9 mouse cellular contexts compared by ENCODE assay signal in genomic region chr14:54602613-54603012, GRCm38 (mm10). TPM values are rescaled to one million over a fixed set of nuclear protein-coding genes. Genes with fewer than 3 reads are reported as not detected.
DNase-seq lines count a peak whose midpoint lies in the region; ATAC-seq and TF ChIP-seq lines count a peak whose summit lies in the region.
"Had no signal": no experiment of that assay in that cellular context is flagged by ENCODE, and none has a peak within 500 bp of the region (broad histone marks: within the 10 kb centered on the region; RNA-seq: fewer than 3 reads in every experiment).

No protein-coding gene starts in this region.

- TF ChIP-seq POLR2A in myocyte (IDR thresholded peaks at IDR 0.05; ENCODE audit: insufficient read length, low read depth), result no peak

- peak overlapping the region; percentile 35 for H3ac ChIP-seq in myocyte (ENCODE audit: control insufficient read depth, insufficient read length)

- H3K9me3 ChIP-seq in embryonic facial prominence, embryonic 15.5 days (replicated peaks), result no peaks in the 10 kb centered on the region

- ATAC-seq in embryonic facial prominence, embryonic 15.5 days (ENCODE audit: insufficient number of reproducible peaks, low FRiP score, low TSS enrichment, low read depth), result no peak

- 33% methylated on average over 4 of the region's 4 CpGs for WGBS in embryonic facial prominence, embryonic 15.5 days

- H3K4me1 ChIP-seq in embryonic facial prominence, embryonic 15.5 days, result peaks cover 23% of the 10 kb centered on the region

- H3K36me3 ChIP-seq in embryonic facial prominence, embryonic 15.5 days, result peaks cover 8% of the 10 kb centered on the region; the same call in 1 of the 2 replicates
- no peaks in the 10 kb centered on the region for H3K36me3 ChIP-seq in myocyte (ENCODE audit: control insufficient read depth, insufficient read depth)

- peak; percentile 47 for DNase-seq in embryo, embryonic 10 days (ENCODE audit: low spot score)
- DNase-seq in embryo, embryonic 9.5 days (ENCODE audit: extremely low spot score), result no peak
- peak; percentile 50 for DNase-seq in 3T3-L1 (ENCODE audit: low read depth, low spot score)
- peak; percentile 23 for DNase-seq in kidney, postnatal 10 days
- no peak for DNase-seq in layer of hippocampus, postnatal 36 days
- no peak for DNase-seq in left cerebral cortex, postnatal 4 days

- intact Hi-C loops in left cerebral cortex, postnatal 4 days (cut with DNase I), result no loop called here

- peak overlapping the region; percentile 96 for H3K27ac ChIP-seq in embryonic facial prominence, embryonic 15.5 days (replicated peaks)

- H3K27me3 ChIP-seq in embryonic facial prominence, embryonic 15.5 days, result no peaks in the 10 kb centered on the region
- H3K27me3 ChIP-seq in myocyte (ENCODE audit: control insufficient read depth, insufficient read depth, insufficient read length), result no peaks in the 10 kb centered on the region

- peak overlapping the region; percentile 46 for H3K4me2 ChIP-seq in embryonic facial prominence, embryonic 15.5 days (replicated peaks)
- H3K4me2 ChIP-seq in myocyte (ENCODE audit: low read depth), result peak overlapping the region; percentile 75

- H3K79me2 ChIP-seq in myocyte (ENCODE audit: control insufficient read depth, insufficient read depth), result no peaks in the 10 kb centered on the region

- H3K4me3 ChIP-seq in embryonic facial prominence, embryonic 15.5 days (replicated peaks), result peak overlapping the region; percentile 65
- peak overlapping the region; percentile 31 for H3K4me3 ChIP-seq in myocyte

- 0 out of 2 replicates have a peak overlapping the region, but pooled peaks have one; percentile 54 for H3K9ac ChIP-seq in embryonic facial prominence, embryonic 15.5 days

TF ChIP-seq in myocyte, 11 proteins besides CTCF, POLR2A, EP300 and RAD21:
- TF ChIP-seq REST (IDR thresholded peaks at IDR 0.05; ENCODE audit: insufficient read depth, insufficient read length) (no peak), USF1 (IDR thresholded peaks at IDR 0.05; ENCODE audit: low read depth) (no peak), TCF3 (IDR thresholded peaks at IDR 0.05; ENCODE audit: insufficient read length, low read depth) (no peak), MAX (IDR thresholded peaks at IDR 0.05; ENCODE audit: low read depth) (no peak), SRF (IDR thresholded peaks at IDR 0.05; ENCODE audit: control insufficient read depth, insufficient read length, low read depth) (no peak), TCF12 (IDR thresholded peaks at IDR 0.05; ENCODE audit: insufficient read depth, poor library complexity, severe bottlenecking) (no peak), POLR2AphosphoS2 (IDR thresholded peaks at IDR 0.05; ENCODE audit: insufficient read length, low read depth) (no peak), E2F4 (IDR thresholded peaks at IDR 0.05; ENCODE audit: insufficient read depth) (no peak), CEBPB (IDR thresholded peaks at IDR 0.05; ENCODE audit: insufficient read depth, poor library complexity, severe bottlenecking) (no peak), MYOG (IDR thresholded peaks at IDR 0.05; ENCODE audit: control insufficient read depth in 1 of 3, insufficient read depth in 1 of 3, insufficient read length in 2 of 3, low read depth in 2 of 3) (no peak), MYOD1 (IDR thresholded peaks at IDR 0.05; ENCODE audit: control insufficient read depth in 1 of 3, insufficient read length in 2 of 3, low read depth in 2 of 3) (no peak)

RNA-seq across cellular contexts. Expression of gene 4931414P19Rik, which starts 3.2 kb away (rescaled TPM):
- polyA plus RNA-seq in embryonic facial prominence, embryonic 15.5 days (2015; fragmentation: Nextera tagmentation; extraction: Ambion mirVana), result 7.8 and 9.3 TPM in 2 replicates
- polyA plus RNA-seq in myocyte (2012; fragmentation: generic; extraction: Trizol), result 7.3 TPM
- 1 to 10 TPM; 4.7 to 5.5 TPM for total RNA-seq in layer of hippocampus, postnatal 36 days (2021)
- total RNA-seq in left cerebral cortex, postnatal 4 days (2021), result 1 to 10 TPM; 3.2 to 4.4 TPM

RNA-seq across cellular contexts. Expression of gene Psmb5, which starts 15.2 kb away (rescaled TPM):
- polyA plus RNA-seq in embryonic facial prominence, embryonic 15.5 days (2015; fragmentation: Nextera tagmentation; extraction: Ambion mirVana), result 364 and 368 TPM in 2 replicates
- 416 TPM for polyA plus RNA-seq in myocyte (2012; fragmentation: generic; extraction: Trizol)
- 100 to 1,000 TPM; 203 to 230 TPM for total RNA-seq in layer of hippocampus, postnatal 36 days (2021)
- 100 to 1,000 TPM; 182 to 197 TPM for total RNA-seq in left cerebral cortex, postnatal 4 days (2021)

RNA-seq across cellular contexts. Expression of gene Psmb11, which starts 18.6 kb away (rescaled TPM):
- 0.16 TPM in 1 of 2 replicates, not detected in the other for polyA plus RNA-seq in embryonic facial prominence, embryonic 15.5 days (2015; fragmentation: Nextera tagmentation; extraction: Ambion mirVana)
- not detected for polyA plus RNA-seq in myocyte (2012; fragmentation: generic; extraction: Trizol)
- under 1 TPM; 0.23 to 0.27 TPM for total RNA-seq in layer of hippocampus, postnatal 36 days (2021)
- total RNA-seq in left cerebral cortex, postnatal 4 days (2021), result not detected
- polyA plus RNA-seq: large intestine, adult 2 months had no signal

RNA-seq across cellular contexts. Expression of gene Ajuba, which starts 25.3 kb away (rescaled TPM):
- polyA plus RNA-seq in embryonic facial prominence, embryonic 15.5 days (2015; fragmentation: Nextera tagmentation; extraction: Ambion mirVana), result 49.4 and 60.2 TPM in 2 replicates
- polyA plus RNA-seq in myocyte (2012; fragmentation: generic; extraction: Trizol), result 30.8 TPM
- total RNA-seq in layer of hippocampus, postnatal 36 days (2021), result 1 to 10 TPM in 1 of 2 experiments, under 1 TPM in 1; 0.95 to 1.5 TPM
- total RNA-seq in left cerebral cortex, postnatal 4 days (2021), result 1 to 10 TPM; 4.2 TPM

RNA-seq across cellular contexts. Expression of gene Gm17606, which starts 38.1 kb away (rescaled TPM):
- not detected in 2 replicates for polyA plus RNA-seq in embryonic facial prominence, embryonic 15.5 days (2015; fragmentation: Nextera tagmentation; extraction: Ambion mirVana)
- polyA plus RNA-seq in myocyte (2012; fragmentation: generic; extraction: Trizol), result not detected
- total RNA-seq in layer of hippocampus, postnatal 36 days (2021), result not detected
- not detected for total RNA-seq in left cerebral cortex, postnatal 4 days (2021)
- polyA plus RNA-seq: large intestine, adult 2 months had no signal

Comparison
In these comparisons a context has a peak if more than half of its experiments do, and no peak if none do; other contexts are left out.
1. DNase-seq: peak in embryo, embryonic 10 days (single experiment), 3T3-L1 (single experiment) and kidney, postnatal 10 days (single experiment); none in embryo, embryonic 9.5 days (single experiment), layer of hippocampus, postnatal 36 days (0 of 2) and left cerebral cortex, postnatal 4 days (single experiment).